Mouse (Mus musculus) ES-E14 (cell line): ENCODE measurements around the gene Hsdl1. TPM values are rescaled to one million over a fixed set of nuclear protein-coding genes. Genes with fewer than 3 reads are reported as not detected.

Experiments used
- DNase-seq: peaks from one replicate; pipeline ENCODE4 v3.0.0-alpha.2; 2013; ENCODE audit warnings: low read depth, low spot score
- H3K27ac ChIP-seq: 2 replicates; pipeline ENCODE4 v1.5.1; 2012; ENCODE audit warnings: low read depth, mild to moderate bottlenecking, low read length, moderate library complexity, mixed read lengths; ENCODE audit not compliant: poor library complexity, insufficient read depth, severe bottlenecking
- H3K36me3 ChIP-seq: 2 replicates; pipeline ENCODE4 v1.6.1; 2012; ENCODE audit warnings: mild to moderate bottlenecking, low read length, moderate library complexity, mixed read lengths; ENCODE audit not compliant: control insufficient read depth, poor library complexity, insufficient read depth, severe bottlenecking
- H3K4me1 ChIP-seq, 2 experiments: fragments of 150-350 bp in 1 of 2; sonication (generic) in 1 of 2; 2 replicates each; pipeline ENCODE4 v1.6.1; 2012; ENCODE audit warnings: low read length in 2 of 2, mild to moderate bottlenecking in 1 of 2, mixed read lengths in 1 of 2; ENCODE audit not compliant: control insufficient read depth in 2 of 2, insufficient read depth in 2 of 2, poor library complexity in 1 of 2
- H3K4me3 ChIP-seq, 2 experiments: fragments of 150-350 bp in 1 of 2; sonication (generic) in 1 of 2; 2 replicates each; pipeline ENCODE4 v1.5.1; 2012; ENCODE audit warnings: low read length in 2 of 2, low read depth in 1 of 2, mild to moderate bottlenecking in 1 of 2, mixed read lengths in 1 of 2; ENCODE audit not compliant: insufficient read depth in 1 of 2, poor library complexity in 1 of 2, severe bottlenecking in 1 of 2
- H3K9ac ChIP-seq: 2 replicates; pipeline ENCODE4 v1.6.1; 2012; ENCODE audit warnings: low read depth, mild to moderate bottlenecking, low read length, mixed read lengths; ENCODE audit not compliant: poor library complexity, insufficient read depth, severe bottlenecking
- H3K9me3 ChIP-seq: fragments of 150-350 bp; sonication (generic); 2 replicates; pipeline ENCODE4 v1.6.1; 2012; ENCODE audit warnings: low read depth, mild to moderate bottlenecking, low read length; ENCODE audit not compliant: control insufficient read depth, insufficient read depth
- CHD2 ChIP-seq: IDR thresholded peaks from 2 replicates; pipeline ENCODE4 v1.6.1; 2014; ENCODE audit warnings: mild to moderate bottlenecking, low read depth, low read length, inconsistent platforms
- HCFC1 ChIP-seq: IDR thresholded peaks from 2 replicates; pipeline ENCODE4 v1.6.1; 2012; ENCODE audit warnings: low read length, inconsistent platforms, borderline replicate concordance; ENCODE audit not compliant: insufficient read depth
- MAFK ChIP-seq: IDR thresholded peaks from 2 replicates; pipeline ENCODE4 v1.6.1; 2014; ENCODE audit warnings: mild to moderate bottlenecking, low read depth, low read length, inconsistent platforms; ENCODE audit not compliant: insufficient read depth
- ZC3H11A ChIP-seq: IDR thresholded peaks from 2 replicates; pipeline ENCODE4 v1.6.1; 2012; ENCODE audit warnings: low read depth, mild to moderate bottlenecking, inconsistent platforms, low read length, borderline replicate concordance
- ZNF384 ChIP-seq: IDR thresholded peaks from 2 replicates; pipeline ENCODE4 v1.6.1; 2012; ENCODE audit warnings: low read depth, low read length, inconsistent platforms
- in situ Hi-C, 2 experiments: fragments of 600-800 bp; cut with MboI; formaldehyde crosslinking; loops; one replicate each; pipeline ENCODE4 v1.15.1; 2025; ENCODE audit warnings: low sequenced_read_pairs in 2 of 2, inconsistent platforms in 1 of 2; ENCODE audit not compliant: unreplicated experiment in 2 of 2
- total RNA-seq: library from RNA; depleted of rRNA; stranded (reverse); fragments of 300-350 nt; gene quantifications from 2 replicates; pipeline ENCODE4 v1.2.3, GENCODE M21; 2012

Gene Hsdl1
- total RNA-seq, 1 experiment, result 19.7 TPM

- peaks cover 0 to 6% of the 10 kb centered on the region in 2 experiments; a peak in 2 of 4 replicates for H3K4me1 ChIP-seq
- in situ Hi-C loops, result no loop called here
- TF ChIP-seq CHD2 (no peak), ZNF384 (no peak), ZC3H11A (no peak)
- H3K4me3 ChIP-seq, result no peak overlapping the region
- H3K27ac ChIP-seq, result no peak overlapping the region
- no peak overlapping the region for H3K9ac ChIP-seq
- no peaks in the 10 kb centered on the region for H3K9me3 ChIP-seq
- no peak for DNase-seq
- H3K36me3 ChIP-seq, result no peaks in the 10 kb centered on the region
Measured at GRCm38 (mm10) chr8:119588321-119588720, 13.3 kb upstream of the Hsdl1 start.

- no peaks in the 10 kb centered on the region for H3K36me3 ChIP-seq
- peak overlapping the region; percentile 48 to 58 for H3K4me3 ChIP-seq
- TF ChIP-seq HCFC1 (no peak), CHD2 (no peak), MAFK (no peak), ZC3H11A (no peak), ZNF384 (no peak)
- no peak for DNase-seq
- no peak overlapping the region for H3K27ac ChIP-seq
- in situ Hi-C loops, result no loop called here
- no peaks in the 10 kb centered on the region for H3K9me3 ChIP-seq
- peaks cover 0 to 11% of the 10 kb centered on the region in 2 experiments; a peak in 1 of 4 replicates for H3K4me1 ChIP-seq
- peak overlapping the region; percentile 29; the same call in 1 of the 2 replicates for H3K9ac ChIP-seq
Measured at GRCm38 (mm10) chr8:119585901-119586300, 10.9 kb upstream of the Hsdl1 start.

- H3K36me3 ChIP-seq, result no peaks in the 10 kb centered on the region
- H3K9me3 ChIP-seq, result no peaks in the 10 kb centered on the region
- H3K9ac ChIP-seq, result no peak overlapping the region
- no peak overlapping the region for H3K4me3 ChIP-seq
- H3K27ac ChIP-seq, result no peak overlapping the region
- no peak for DNase-seq
- in situ Hi-C loops, result no loop called here
- peaks cover 0 to 5% of the 10 kb centered on the region in 2 experiments; a peak in 1 of 4 replicates for H3K4me1 ChIP-seq
- TF ChIP-seq MAFK (no peak), HCFC1 (no peak), CHD2 (no peak), ZC3H11A (no peak), ZNF384 (no peak)
Measured at GRCm38 (mm10) chr8:119580441-119581161, 5.6 kb upstream of the Hsdl1 start.

GRCm38 (mm10) chr8:119579096-119579495, 4.1 kb upstream of the Hsdl1 start:
- Histone ChIP-seq H3K9me3 (no peaks in the 10 kb centered on the region), H3K9ac (no peak overlapping the region; the same call in 1 of the 2 replicates), H3K4me1 (peaks cover 0 to 5% of the 10 kb centered on the region in 2 experiments; a peak in 1 of 4 replicates), H3K36me3 (no peaks in the 10 kb centered on the region), H3K27ac (no peak overlapping the region), H3K4me3 (no peak overlapping the region)
- no peak for DNase-seq
- in situ Hi-C loops, result no loop called here
- TF ChIP-seq MAFK (no peak), ZNF384 (no peak), CHD2 (no peak), ZC3H11A (no peak), HCFC1 (no peak)

- Histone ChIP-seq H3K4me3 (peak overlapping the region; percentile 72 to 96), H3K27ac (no peak overlapping the region), H3K9ac (peak overlapping the region; percentile 56), H3K4me1 (no peaks in the 10 kb centered on the region), H3K36me3 (no peaks in the 10 kb centered on the region), H3K9me3 (no peaks in the 10 kb centered on the region)
- in situ Hi-C loops, result no loop called here
- TF ChIP-seq HCFC1, result no peak
- no peak for TF ChIP-seq ZNF384
- no peak for TF ChIP-seq ZC3H11A
- no peak for TF ChIP-seq CHD2
- TF ChIP-seq MAFK, result no peak
- DNase-seq, result no peak
Measured at GRCm38 (mm10) chr8:119575366-119575726, 363 bp upstream of the Hsdl1 start.
